Mouse (Mus musculus) small intestine, adult 2 months (tissue): ENCODE results near the gene Pdzph1.

Experiments used
- CTCF ChIP-seq: fragments of 200-500 bp; IDR thresholded peaks from 2 replicates; pipeline ENCODE4 v1.5.1; 2012; ENCODE audit warnings: low read depth, mild to moderate bottlenecking, control low read depth, inconsistent platforms, low read length, moderate library complexity, mixed read lengths; ENCODE audit not compliant: insufficient replicate concordance, insufficient read length; ENCODE audit errors: extremely low read depth
- POLR2A ChIP-seq: fragments of 200-500 bp; IDR thresholded peaks from 2 replicates; pipeline ENCODE4 v1.6.1; 2012; ENCODE audit warnings: low read depth, mild to moderate bottlenecking, control low read depth, inconsistent platforms, low read length, moderate library complexity

DNA sequence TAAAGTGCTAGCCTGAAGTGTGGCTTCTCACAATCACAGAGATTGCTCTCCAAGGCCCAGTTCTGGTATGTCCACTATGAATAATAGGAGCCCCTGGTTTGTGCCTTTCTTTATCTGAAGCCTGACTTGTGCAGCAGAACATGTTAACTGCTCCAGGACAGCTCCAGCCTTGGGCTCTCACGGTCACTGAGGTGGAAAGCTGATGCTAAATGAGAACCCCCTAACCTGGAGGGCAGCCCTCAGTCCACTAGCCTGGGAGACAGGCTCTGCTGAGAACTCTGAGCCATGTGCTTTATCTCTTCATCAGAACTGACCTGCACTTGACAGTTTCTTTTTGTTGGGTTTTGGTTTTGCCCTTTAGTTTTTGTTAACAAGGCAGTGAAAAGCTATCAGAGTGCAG lies 106.8 kb downstream of the Pdzph1 start:
- no peak for TF ChIP-seq CTCF
- no peak for TF ChIP-seq POLR2A
